Mouse (Mus musculus) bone marrow, adult 2 months (tissue): ENCODE measurements around the gene Abhd6.

Experiments
- CTCF ChIP-seq: fragments of 200-500 bp; IDR thresholded peaks from 2 replicates; pipeline ENCODE4 v1.5.1; 2011; ENCODE audit warnings: low read length, control low read depth; ENCODE audit not compliant: control insufficient read depth, insufficient read depth
- POLR2A ChIP-seq: fragments of 200-500 bp; IDR thresholded peaks from 2 replicates; pipeline ENCODE4 v1.6.1; 2011; ENCODE audit warnings: low read depth, mild to moderate bottlenecking, control low read depth, low read length, borderline replicate concordance; ENCODE audit not compliant: control insufficient read depth

DNA sequence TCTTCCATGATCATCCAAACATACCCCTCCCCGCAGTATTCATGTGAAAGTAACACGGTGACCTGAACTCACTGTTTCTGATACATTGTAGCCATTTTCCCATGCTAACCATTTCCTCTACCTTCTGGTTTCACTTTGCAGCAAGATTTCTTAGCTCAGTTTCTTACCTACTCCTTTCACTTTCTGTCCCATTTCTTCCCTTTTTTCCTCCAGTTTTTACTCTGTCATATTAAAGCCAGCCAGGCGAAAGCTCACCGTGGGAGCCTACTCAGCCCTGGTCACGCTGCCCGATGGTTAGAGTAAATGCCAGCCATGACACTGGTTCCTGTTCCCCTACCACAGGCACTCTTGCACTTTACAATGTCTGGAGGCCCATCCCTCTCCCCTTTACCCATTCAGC is 15.8 kb upstream of the Abhd6 start:
- TF ChIP-seq POLR2A = no peak
- TF ChIP-seq CTCF = no peak
